Mouse (Mus musculus) hindbrain, embryonic 11.5 days (tissue): Measurements from ENCODE around the gene Brix1. TPM values are rescaled to one million over a fixed set of nuclear protein-coding genes. Genes with fewer than 3 reads are reported as not detected.

Experiments
- ATAC-seq: fragments of 200-750 bp; cut with Nextera tagmentation; 2 replicates; pipeline ENCODE4 v1.8.0; 2017; ENCODE audit warnings: mild to moderate bottlenecking, moderate TSS enrichment, moderate library complexity; ENCODE audit not compliant: low FRiP score
- DNase-seq: peaks from one replicate; pipeline ENCODE4 v3.0.0-alpha.2; 2015; ENCODE audit warnings: low spot score
- H3K27ac ChIP-seq: fragments of 300-500 bp; sonication (generic); 2 replicates; pipeline ENCODE4 v1.5.1; 2014; ENCODE audit warnings: mild to moderate bottlenecking, low read depth, low read length
- H3K27me3 ChIP-seq: fragments of 300-500 bp; sonication (generic); 2 replicates; pipeline ENCODE4 v1.6.1; 2014; ENCODE audit warnings: mild to moderate bottlenecking, low read length, moderate library complexity, mixed read lengths; ENCODE audit not compliant: control insufficient read depth, insufficient read depth
- H3K36me3 ChIP-seq: fragments of 300-500 bp; sonication (generic); 2 replicates; pipeline ENCODE4 v1.6.1; 2014; ENCODE audit warnings: mild to moderate bottlenecking, low read length, moderate library complexity, mixed read lengths; ENCODE audit not compliant: control insufficient read depth, insufficient read depth
- H3K4me1 ChIP-seq: fragments of 300-500 bp; sonication (generic); replicated peaks from 2 replicates; pipeline ENCODE4 v1.6.1; 2014; ENCODE audit warnings: low read length, mixed read lengths; ENCODE audit not compliant: control insufficient read depth, insufficient read depth
- H3K4me2 ChIP-seq: fragments of 300-500 bp; sonication (generic); replicated peaks from 2 replicates; pipeline ENCODE4 v1.6.1; 2014; ENCODE audit warnings: mild to moderate bottlenecking, low read depth, low read length
- H3K4me3 ChIP-seq: fragments of 300-500 bp; sonication (generic); 2 replicates; pipeline ENCODE4 v1.5.1; 2014; ENCODE audit warnings: low read depth, low read length
- H3K9ac ChIP-seq: fragments of 300-500 bp; sonication (generic); 2 replicates; pipeline ENCODE4 v1.6.1; 2014; ENCODE audit warnings: low read depth, low read length
- H3K9me3 ChIP-seq: fragments of 300-500 bp; sonication (generic); 2 replicates; pipeline ENCODE4 v1.6.1; 2016; ENCODE audit warnings: low read length; ENCODE audit not compliant: control insufficient read depth
- WGBS: fragments of 180-500 bp; shearing (Covaris S2); extraction: QIAGEN DNeasy Blood & Tissue Kit; methylation state at CpG from one replicate; pipeline ENCODE4 v1.1.7; 2014; 5-methylcytosine and 5-hydroxymethylcytosine counted together
- polyA plus RNA-seq: library from polyadenylated mRNA; unstranded; fragments of >200 nt; fragmentation: Nextera tagmentation; extraction: Ambion mirVana; gene quantifications from 2 replicates; pipeline ENCODE4 v1.2.1, GENCODE M21; 2014

Brix1 gene
- polyA plus RNA-seq, 1 experiment from 2014 or later: 126 TPM

DNA sequence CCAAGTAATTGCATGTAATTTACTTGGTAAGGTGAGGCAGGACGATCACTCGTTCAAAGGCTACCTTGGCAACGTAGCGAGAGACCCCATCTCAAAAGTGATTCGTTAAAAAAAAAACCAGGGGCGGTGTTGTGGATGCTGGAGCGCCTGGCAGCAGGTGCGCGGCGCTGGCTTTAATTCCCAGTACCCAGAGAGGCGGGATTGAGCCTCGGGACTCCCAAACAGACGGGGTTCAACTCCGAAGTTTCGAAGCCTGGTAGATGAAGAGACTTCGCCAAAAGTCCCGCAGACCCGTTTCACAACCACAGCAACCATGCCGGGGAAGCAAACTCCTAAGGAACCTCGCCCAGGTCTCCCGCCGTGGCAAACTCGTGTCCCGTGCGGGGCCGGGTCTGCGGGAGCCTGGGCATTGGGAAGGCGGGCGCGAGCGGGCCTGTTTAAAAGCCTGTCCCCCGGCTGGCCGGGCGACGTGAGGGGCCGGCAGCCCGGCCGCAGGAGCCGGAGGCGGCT is 16.1 kb downstream of the Brix1 start:
- peak; percentile 62 for DNase-seq
- no peaks in the 10 kb centered on the region for H3K9me3 ChIP-seq
- WGBS: under 1% methylated on average over 37 of the region's 40 CpGs
- H3K4me3 ChIP-seq: peak overlapping the region; percentile 73
- peak overlapping the region; percentile 89 for H3K4me2 ChIP-seq
- ATAC-seq: peak; percentile 73
- peak overlapping the region; percentile 81 for H3K27ac ChIP-seq
- no peaks in the 10 kb centered on the region for H3K4me1 ChIP-seq
- H3K27me3 ChIP-seq: no peaks in the 10 kb centered on the region
- H3K36me3 ChIP-seq: no peaks in the 10 kb centered on the region
- H3K9ac ChIP-seq: peak overlapping the region; percentile 86

DNA sequence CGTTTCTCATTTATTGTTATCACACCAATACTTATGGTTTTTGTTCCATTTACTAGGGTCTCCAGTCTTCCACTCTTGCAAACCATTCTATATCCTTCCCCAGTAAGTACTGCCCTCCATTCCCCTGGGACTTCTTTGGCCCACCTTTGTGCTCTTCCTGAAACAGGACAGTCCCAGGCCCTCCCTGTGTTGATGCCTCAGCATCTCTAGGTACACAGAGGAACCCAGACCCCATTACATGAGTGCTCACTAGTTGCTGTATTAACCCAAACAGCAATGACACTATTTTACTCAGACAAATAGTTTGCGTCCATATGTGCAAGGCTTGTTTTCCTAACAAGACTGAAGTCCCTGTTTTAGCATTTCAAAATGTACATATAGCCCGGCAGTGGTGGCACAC is 17.0 kb downstream of the Brix1 start:
- H3K4me3 ChIP-seq: no peak overlapping the region
- no peaks in the 10 kb centered on the region for H3K27me3 ChIP-seq
- H3K9ac ChIP-seq: no peak overlapping the region
- WGBS: 96% methylated on average over 3 of the region's 3 CpGs
- no peak for DNase-seq
- H3K4me2 ChIP-seq: no peak overlapping the region
- no peaks in the 10 kb centered on the region for H3K9me3 ChIP-seq
- no peak overlapping the region for H3K27ac ChIP-seq
- H3K4me1 ChIP-seq: no peaks in the 10 kb centered on the region
- H3K36me3 ChIP-seq: no peaks in the 10 kb centered on the region
- no peak for ATAC-seq

DNA sequence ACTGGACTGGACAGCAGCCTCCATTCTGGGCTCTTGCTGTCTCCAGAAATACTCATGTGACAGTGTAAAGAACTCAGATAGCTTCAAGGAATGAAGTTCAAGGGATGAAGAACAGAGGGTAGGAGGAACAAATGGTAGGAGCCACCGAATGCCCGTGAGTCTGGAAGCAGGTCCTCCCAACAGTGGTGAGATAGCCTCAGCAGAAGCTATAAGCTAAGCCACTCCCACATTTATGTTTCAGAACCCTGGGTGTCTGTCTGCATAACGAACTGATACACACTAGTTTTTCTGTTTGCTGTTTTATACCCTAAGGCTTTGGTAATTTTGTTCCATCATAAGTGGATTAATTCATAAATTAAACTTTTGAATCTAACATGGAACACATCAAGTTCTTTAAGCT is 21.1 kb downstream of the Brix1 start:
- H3K4me1 ChIP-seq: no peaks in the 10 kb centered on the region
- no peaks in the 10 kb centered on the region for H3K9me3 ChIP-seq
- H3K36me3 ChIP-seq: 0 out of 2 replicates have a peak, but pooled peaks cover 4% of the 10 kb centered on the region
- no peak for ATAC-seq
- no peaks in the 10 kb centered on the region for H3K27me3 ChIP-seq
- H3K27ac ChIP-seq: no peak overlapping the region
- H3K4me3 ChIP-seq: no peak overlapping the region
- WGBS: 92% methylated on average over 3 of the region's 3 CpGs
- no peak overlapping the region for H3K4me2 ChIP-seq
- DNase-seq: no peak
- no peak overlapping the region for H3K9ac ChIP-seq

DNA sequence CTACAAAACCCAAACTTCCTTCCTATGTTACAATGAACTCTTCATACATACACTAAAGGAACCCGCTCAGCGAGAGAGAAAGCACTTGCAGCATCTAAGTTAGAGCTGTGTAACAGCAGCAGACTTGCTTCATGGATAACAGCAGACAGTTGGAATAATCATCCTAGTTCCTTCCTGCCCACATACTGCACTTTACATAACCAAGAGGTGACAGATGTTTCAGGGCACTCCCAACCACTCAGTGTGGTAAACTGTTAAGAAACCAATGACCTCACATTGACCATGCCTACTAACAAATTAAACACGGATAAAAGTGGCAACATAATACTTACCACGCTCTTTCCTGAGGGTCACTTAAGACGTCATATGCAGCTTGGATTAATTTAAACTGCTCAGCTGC is 22.2 kb downstream of the Brix1 start:
- no peaks in the 10 kb centered on the region for H3K27me3 ChIP-seq
- H3K9ac ChIP-seq: no peak overlapping the region
- no peak overlapping the region for H3K4me3 ChIP-seq
- no peak for DNase-seq
- H3K4me2 ChIP-seq: no peak overlapping the region
- no peaks in the 10 kb centered on the region for H3K4me1 ChIP-seq
- no peak overlapping the region for H3K27ac ChIP-seq
- H3K36me3 ChIP-seq: 0 out of 2 replicates have a peak, but pooled peaks cover 4% of the 10 kb centered on the region
- WGBS: 90% methylated on average over 5 of the region's 5 CpGs
- no peak for ATAC-seq
- H3K9me3 ChIP-seq: no peaks in the 10 kb centered on the region

DNA sequence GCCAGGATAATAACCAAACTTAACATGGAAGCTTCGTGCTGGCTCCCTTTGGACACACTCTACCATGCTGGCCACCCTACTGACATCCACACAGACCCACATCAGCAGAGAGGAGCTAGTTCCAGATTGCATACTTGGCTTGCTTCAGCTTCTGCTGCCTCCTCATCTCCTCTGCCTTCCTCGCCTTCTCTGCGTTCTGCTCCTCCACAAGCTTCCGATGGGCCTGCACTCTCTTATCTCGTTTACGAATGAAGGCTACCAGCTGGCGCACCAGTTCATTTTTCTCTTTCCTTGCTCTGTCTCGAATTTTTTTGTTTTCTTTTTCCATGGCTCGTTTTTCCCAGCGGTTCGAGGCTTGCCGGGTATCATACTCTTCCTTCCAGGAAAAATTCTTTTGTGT is 24.8 kb downstream of the Brix1 start:
- Histone ChIP-seq H3K27ac (no peak overlapping the region), H3K27me3 (no peaks in the 10 kb centered on the region), H3K4me2 (no peak overlapping the region), H3K9me3 (no peaks in the 10 kb centered on the region), H3K4me3 (no peak overlapping the region), H3K9ac (no peak overlapping the region), H3K36me3 (0 out of 2 replicates have a peak, but pooled peaks cover 4% of the 10 kb centered on the region), H3K4me1 (no peaks in the 10 kb centered on the region)
- 94% methylated on average over 12 of the region's 12 CpGs for WGBS
- no peak for ATAC-seq
- no peak for DNase-seq

DNA sequence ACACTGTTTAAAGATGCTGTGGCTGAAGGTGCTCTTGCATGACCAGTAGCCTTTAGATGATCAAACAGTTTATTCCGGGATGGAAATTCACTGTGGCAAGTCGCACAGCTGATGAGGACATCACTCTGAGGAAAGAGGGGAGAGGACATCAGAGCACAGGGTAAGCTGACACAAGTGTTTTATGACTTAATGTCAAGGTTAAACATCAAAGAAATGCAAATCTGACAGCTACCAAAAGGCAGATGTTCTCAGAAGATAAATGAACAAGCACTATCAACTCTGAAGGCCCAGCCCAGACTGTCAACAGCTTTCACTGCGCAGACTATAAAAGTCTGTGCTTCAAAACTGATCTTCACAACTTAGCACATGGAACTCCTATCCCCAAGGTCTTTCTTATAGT is 38.6 kb downstream of the Brix1 start:
- Histone ChIP-seq H3K4me2 (no peak overlapping the region), H3K4me3 (no peak overlapping the region), H3K9ac (no peak overlapping the region), H3K36me3 (no peaks in the 10 kb centered on the region), H3K4me1 (no peaks in the 10 kb centered on the region), H3K27me3 (no peaks in the 10 kb centered on the region), H3K27ac (no peak overlapping the region), H3K9me3 (no peaks in the 10 kb centered on the region)
- ATAC-seq (no peak), DNase-seq (no peak)
- WGBS: 94% methylated on average over 3 of the region's 3 CpGs

DNA sequence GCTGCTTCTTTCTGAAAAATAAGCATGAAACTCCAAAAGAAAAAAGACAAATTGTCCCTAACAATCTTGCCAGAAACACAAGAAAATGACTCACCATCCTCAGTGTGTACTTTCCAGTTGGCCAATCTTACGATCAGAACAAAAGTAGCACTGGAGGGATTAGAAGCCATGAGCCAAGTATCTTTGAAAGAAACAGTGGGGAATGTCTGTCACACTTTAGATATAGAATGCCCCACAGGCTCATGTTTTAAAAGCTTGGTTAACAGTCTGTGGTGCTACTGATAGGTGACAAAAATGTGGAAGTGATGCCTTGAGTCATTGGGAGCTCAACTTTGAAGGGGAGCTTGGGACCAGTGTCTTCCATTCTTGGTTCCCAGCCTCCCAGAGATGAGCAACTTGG is 43.5 kb downstream of the Brix1 start:
- Histone ChIP-seq H3K4me1 (no peaks in the 10 kb centered on the region), H3K9ac (no peak overlapping the region), H3K27ac (no peak overlapping the region), H3K9me3 (no peaks in the 10 kb centered on the region), H3K36me3 (no peaks in the 10 kb centered on the region), H3K4me3 (no peak overlapping the region), H3K4me2 (no peak overlapping the region), H3K27me3 (no peaks in the 10 kb centered on the region)
- DNase-seq: no peak
- 92% methylated on average over 1 of the region's 1 CpGs for WGBS
- no peak for ATAC-seq

DNA sequence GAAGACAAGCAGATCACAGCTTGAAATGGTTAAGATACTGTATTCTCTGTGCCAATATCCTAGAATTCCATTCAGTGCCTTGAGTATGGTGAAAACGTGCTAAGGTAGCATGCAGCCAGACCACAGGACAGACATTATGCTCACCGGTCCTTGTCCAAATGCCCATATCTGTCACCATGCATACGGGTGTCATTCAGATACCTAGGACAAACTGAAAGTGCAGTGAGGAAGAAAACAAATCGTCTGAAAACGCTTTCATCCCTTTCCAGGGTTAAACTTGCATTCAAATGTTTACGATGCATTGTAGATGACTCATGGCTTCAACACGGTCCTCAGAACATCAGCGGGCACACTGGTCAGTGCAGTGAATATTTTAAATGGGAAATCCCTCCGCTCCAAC is 44.3 kb downstream of the Brix1 start:
- H3K27ac ChIP-seq: no peak overlapping the region
- no peaks in the 10 kb centered on the region for H3K9me3 ChIP-seq
- no peak for ATAC-seq
- H3K27me3 ChIP-seq: no peaks in the 10 kb centered on the region
- no peaks in the 10 kb centered on the region for H3K36me3 ChIP-seq
- WGBS: 90% methylated on average over 9 of the region's 9 CpGs
- H3K9ac ChIP-seq: no peak overlapping the region
- no peaks in the 10 kb centered on the region for H3K4me1 ChIP-seq
- DNase-seq: no peak
- H3K4me3 ChIP-seq: no peak overlapping the region
- H3K4me2 ChIP-seq: no peak overlapping the region

DNA sequence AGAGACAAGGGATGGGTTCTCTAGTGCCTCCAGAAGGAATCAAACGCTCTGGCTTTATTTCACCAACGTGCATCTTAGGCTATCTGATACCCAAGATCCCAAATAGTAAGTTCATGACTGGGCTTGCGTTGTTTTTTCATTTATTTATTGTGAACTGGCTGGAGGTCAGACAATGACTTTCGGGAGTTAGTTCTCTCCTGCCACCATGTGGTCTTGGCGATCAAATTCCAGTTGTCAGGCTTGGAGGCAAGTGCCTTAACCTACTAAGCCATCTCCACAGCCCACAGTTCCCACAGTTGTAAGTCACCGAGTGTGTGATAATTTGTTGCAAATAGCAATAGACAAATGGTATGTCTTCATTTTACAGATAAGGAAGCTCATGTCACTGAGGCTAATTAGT is 45.8 kb downstream of the Brix1 start:
- Histone ChIP-seq H3K27me3 (no peaks in the 10 kb centered on the region), H3K4me1 (no peaks in the 10 kb centered on the region), H3K9me3 (no peaks in the 10 kb centered on the region), H3K27ac (no peak overlapping the region), H3K9ac (no peak overlapping the region), H3K4me3 (no peak overlapping the region), H3K36me3 (no peaks in the 10 kb centered on the region), H3K4me2 (no peak overlapping the region)
- 80% methylated on average over 6 of the region's 6 CpGs for WGBS
- ATAC-seq (no peak), DNase-seq (no peak)
